Mouse (Mus musculus): ENCODE data around the gene Dhx37.
A peak's percentile ranks its signal among the peaks of the same experiment; 100 is the strongest.
"Not testable (repeated sequence)": the region's sequence is repeated elsewhere in the genome, so short reads cannot be mapped to it uniquely, and the experiment has no call there.

The Dhx37 gene

GRCm38 (mm10) chr5:125389131-125389578 lies 44.8 kb downstream of the Dhx37 start, which contains the start of gene Gm10382:
TSS of gene Gm10382 (plus strand) at chr5:125389322.
- DNase-seq (ENCODE audit: low spot score) = peak; percentile 54

GRCm38 (mm10) chr5:125388358-125389092 lies 45.4 kb downstream of the Dhx37 start:
- no peak for DNase-seq (ENCODE audit: low spot score)

GRCm38 (mm10) chr5:125387295-125387694 lies 46.6 kb downstream of the Dhx37 start:
- DNase-seq (ENCODE audit: low spot score) = not testable (repeated sequence)

- DNase-seq (ENCODE audit: low spot score) = no peak
These were observed 48.5 kb downstream of the Dhx37 start for GRCm38 (mm10) chr5:125385215-125385940.

GRCm38 (mm10) chr5:125384512-125385214 lies 49.3 kb downstream of the Dhx37 start:
- DNase-seq (ENCODE audit: low spot score) = no peak

- no peak for DNase-seq (ENCODE audit: low spot score)
These were observed 50.1 kb downstream of the Dhx37 start for GRCm38 (mm10) chr5:125383637-125384420.

- DNase-seq (ENCODE audit: low spot score) = no peak
These were observed 51.0 kb downstream of the Dhx37 start for GRCm38 (mm10) chr5:125382673-125383558.

- DNase-seq (ENCODE audit: low spot score) = no peak
These were observed 51.8 kb downstream of the Dhx37 start for GRCm38 (mm10) chr5:125381954-125382672.

- DNase-seq (ENCODE audit: low spot score) = no peak
These were observed 55.0 kb downstream of the Dhx37 start for GRCm38 (mm10) chr5:125378919-125379318.

- DNase-seq (ENCODE audit: low spot score) = no peak
These were observed 56.7 kb downstream of the Dhx37 start for GRCm38 (mm10) chr5:125377214-125377613.

GRCm38 (mm10) chr5:125375871-125376270 lies 58.0 kb downstream of the Dhx37 start:
- DNase-seq (ENCODE audit: low spot score) = no peak

GRCm38 (mm10) chr5:125372027-125372426 lies 61.9 kb downstream of the Dhx37 start:
- DNase-seq (ENCODE audit: low spot score) = no peak

- no peak for DNase-seq (ENCODE audit: low spot score)
These were observed 62.8 kb downstream of the Dhx37 start for GRCm38 (mm10) chr5:125370950-125371693.

GRCm38 (mm10) chr5:125368568-125368967 lies 65.4 kb downstream of the Dhx37 start:
- DNase-seq (ENCODE audit: low spot score) = peak; percentile 75

- DNase-seq (ENCODE audit: low spot score) = no peak
These were observed 65.8 kb downstream of the Dhx37 start for GRCm38 (mm10) chr5:125368156-125368555.

- DNase-seq (ENCODE audit: low spot score) = no peak
These were observed 69.0 kb downstream of the Dhx37 start for GRCm38 (mm10) chr5:125364851-125365429.

GRCm38 (mm10) chr5:125363894-125364293 lies 70.0 kb downstream of the Dhx37 start:
- no peak for DNase-seq (ENCODE audit: low spot score)

All from layer of hippocampus, adult 9-10 months (tissue).